Mouse (Mus musculus) spleen, adult 2 months (tissue): ENCODE measurements around the gene Isca2. TPM values are rescaled to one million over a fixed set of nuclear protein-coding genes. Genes with fewer than 3 reads are reported as not detected.

Experiments
- DNase-seq, 2 experiments: peaks; one replicate each; pipeline versions ENCODE4 v3.0.0 to v3.0.0-alpha.2; 2012 to 2021; ENCODE audit warnings: low spot score in 2 of 2, low read depth in 1 of 2
- H3K27ac ChIP-seq: fragments of 200-500 bp; 2 replicates; pipeline ENCODE4 v1.5.1; 2012; ENCODE audit warnings: low read length, inconsistent platforms; ENCODE audit not compliant: insufficient read depth
- H3K27me3 ChIP-seq: fragments of 200-500 bp; 2 replicates; pipeline ENCODE4 v1.6.1; 2012; ENCODE audit warnings: mild to moderate bottlenecking, moderate library complexity, low read length, inconsistent platforms; ENCODE audit not compliant: control insufficient read depth, insufficient read depth
- H3K36me3 ChIP-seq: fragments of 200-500 bp; 2 replicates; pipeline ENCODE4 v1.6.1; 2012; ENCODE audit warnings: mild to moderate bottlenecking, low read length, inconsistent platforms; ENCODE audit not compliant: control insufficient read depth, insufficient read depth
- H3K4me1 ChIP-seq: fragments of 200-500 bp; 2 replicates; pipeline ENCODE4 v1.6.1; 2011; ENCODE audit warnings: inconsistent platforms; ENCODE audit not compliant: control insufficient read depth, insufficient read depth, insufficient read length
- H3K4me3 ChIP-seq: fragments of 200-500 bp; 2 replicates; pipeline ENCODE4 v1.5.1; 2011; ENCODE audit warnings: mild to moderate bottlenecking, inconsistent platforms; ENCODE audit not compliant: insufficient read depth, insufficient read length; ENCODE audit errors: extremely low read depth
- CTCF ChIP-seq: fragments of 200-500 bp; IDR thresholded peaks from 2 replicates; pipeline ENCODE4 v1.5.1; 2011; ENCODE audit warnings: mild to moderate bottlenecking, inconsistent platforms; ENCODE audit not compliant: insufficient read depth, insufficient read length, insufficient replicate concordance; ENCODE audit errors: extremely low read depth
- POLR2A ChIP-seq: fragments of 200-500 bp; IDR thresholded peaks from 2 replicates; pipeline ENCODE4 v1.6.1; 2011; ENCODE audit warnings: low read depth, low read length, inconsistent platforms
- WGBS: fragments of 180-500 bp; shearing (Covaris S2); methylation state at CpG from one replicate; pipeline ENCODE4 v1.1.7; 2018; 5-methylcytosine and 5-hydroxymethylcytosine counted together
- polyA plus RNA-seq: library from polyadenylated mRNA; depleted of rRNA; stranded (reverse); fragments of >200 nt; gene quantifications from 2 replicates; pipeline ENCODE4 v1.2.3, GENCODE M21; 2012

Isca2 gene
- polyA plus RNA-seq, 1 experiment = 28.8 TPM

DNA sequence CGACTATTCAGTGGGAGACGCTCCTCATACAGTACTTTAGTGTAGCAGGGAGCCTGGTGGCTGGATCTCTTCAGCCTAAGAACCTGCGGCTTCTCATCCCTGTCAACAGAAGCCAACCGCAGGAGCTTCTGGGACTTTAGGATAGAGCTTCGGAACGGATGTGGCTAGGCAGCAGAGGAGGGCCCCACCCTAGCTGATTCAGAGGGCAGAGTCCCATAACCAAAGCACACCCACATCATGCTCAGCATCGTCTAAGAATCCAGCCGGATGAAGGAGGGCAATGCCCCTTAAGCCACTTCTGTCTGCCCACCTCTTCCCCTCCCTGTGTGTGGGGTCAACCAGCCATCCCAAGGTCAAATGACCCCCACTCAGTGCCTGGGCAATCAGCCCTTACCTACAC is 21.6 kb downstream of the Isca2 start:
- Histone ChIP-seq H3K27me3 (no peaks in the 10 kb centered on the region), H3K27ac (no peak overlapping the region), H3K4me1 (no peaks in the 10 kb centered on the region), H3K36me3 (no peaks in the 10 kb centered on the region), H3K4me3 (no peak overlapping the region)
- DNase-seq = no peak
- 91% methylated on average over 8 of the region's 8 CpGs for WGBS
- TF ChIP-seq POLR2A (no peak), CTCF (no peak)

DNA sequence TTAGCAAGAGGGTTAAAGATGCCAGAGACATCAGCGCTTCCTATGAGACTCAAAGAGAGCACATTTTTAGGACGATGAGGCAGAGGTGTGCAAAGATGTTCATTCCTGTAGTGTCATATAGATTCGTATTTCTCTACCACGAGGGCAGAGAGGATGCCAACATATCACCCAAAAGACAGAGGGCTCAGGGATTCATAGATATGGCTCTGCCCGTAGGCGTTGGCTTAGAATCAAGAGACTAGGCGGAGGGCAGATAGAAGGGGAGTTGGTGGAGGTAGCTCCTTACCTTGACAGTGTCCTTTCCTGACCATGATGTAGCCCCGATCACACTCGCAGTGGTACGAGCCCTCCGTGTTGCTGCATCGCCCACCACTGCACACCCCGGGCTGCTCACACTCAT is 26.0 kb downstream of the Isca2 start:
- Histone ChIP-seq H3K4me3 (no peak overlapping the region), H3K36me3 (no peaks in the 10 kb centered on the region), H3K27ac (no peak overlapping the region), H3K27me3 (no peaks in the 10 kb centered on the region), H3K4me1 (0 out of 2 replicates have a peak, but pooled peaks cover 2% of the 10 kb centered on the region)
- DNase-seq = no peak
- no peak for TF ChIP-seq CTCF
- no peak for TF ChIP-seq POLR2A
- WGBS = 89% methylated on average over 13 of the region's 13 CpGs

DNA sequence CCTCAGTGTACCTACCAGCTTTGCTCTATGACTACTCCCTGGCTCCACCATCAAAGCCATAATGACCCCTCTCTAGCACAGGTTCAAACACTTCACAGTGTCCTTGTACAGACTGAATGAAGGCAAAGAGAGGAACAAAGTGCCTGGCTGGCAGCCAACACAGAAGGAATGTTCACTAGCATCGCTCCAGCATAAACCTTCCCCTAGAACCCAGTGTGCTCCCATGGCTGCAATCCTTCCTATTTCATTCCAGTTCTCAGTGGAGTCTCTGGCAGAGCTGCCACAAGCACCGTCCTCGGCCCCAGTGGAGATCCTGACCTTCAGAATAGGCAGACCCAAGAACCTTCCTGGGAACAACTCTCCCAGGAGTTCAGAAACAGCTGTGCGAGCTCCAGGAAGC is 27.4 kb downstream of the Isca2 start:
- H3K36me3 ChIP-seq = no peaks in the 10 kb centered on the region
- 72% methylated on average over 4 of the region's 4 CpGs for WGBS
- no peaks in the 10 kb centered on the region for H3K27me3 ChIP-seq
- H3K4me3 ChIP-seq = no peak overlapping the region
- TF ChIP-seq CTCF = no peak
- TF ChIP-seq POLR2A = no peak
- H3K27ac ChIP-seq = no peak overlapping the region
- no peak for DNase-seq
- 0 out of 2 replicates have a peak, but pooled peaks cover 2% of the 10 kb centered on the region for H3K4me1 ChIP-seq

DNA sequence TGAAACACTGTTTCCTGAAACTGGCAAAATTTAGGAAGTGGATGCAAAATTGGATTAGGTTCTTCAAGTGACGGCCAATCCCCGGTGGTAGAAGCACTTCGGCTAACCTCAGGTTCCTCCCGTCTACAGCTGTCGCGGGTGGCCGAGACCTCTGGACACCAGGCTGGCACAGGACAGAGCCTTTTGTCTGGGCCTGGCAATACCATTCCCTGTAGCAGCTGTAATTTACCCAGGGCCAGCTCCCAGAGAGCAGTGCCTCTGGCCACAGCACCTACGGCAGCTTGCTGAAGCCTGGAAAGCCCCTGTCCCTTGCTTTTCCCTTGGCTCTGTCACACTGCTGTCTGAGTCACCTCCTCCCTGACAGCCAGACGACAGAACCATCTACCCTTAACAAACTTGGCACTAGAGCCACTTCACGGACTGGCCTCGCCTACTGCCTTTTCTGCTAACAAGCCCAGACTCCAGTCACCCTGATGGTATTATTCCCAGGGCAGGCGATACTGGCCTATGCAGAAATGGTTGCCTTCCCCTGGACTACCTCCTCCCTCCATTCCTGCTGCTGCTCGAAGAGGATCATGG is 28.6 kb downstream of the Isca2 start:
- 78% methylated on average over 13 of the region's 13 CpGs for WGBS
- Histone ChIP-seq H3K27ac (no peak overlapping the region), H3K4me1 (0 out of 2 replicates have a peak, but pooled peaks cover 2% of the 10 kb centered on the region), H3K4me3 (no peak overlapping the region), H3K36me3 (no peaks in the 10 kb centered on the region), H3K27me3 (no peaks in the 10 kb centered on the region)
- TF ChIP-seq POLR2A (no peak), CTCF (no peak)
- no peak for DNase-seq

DNA sequence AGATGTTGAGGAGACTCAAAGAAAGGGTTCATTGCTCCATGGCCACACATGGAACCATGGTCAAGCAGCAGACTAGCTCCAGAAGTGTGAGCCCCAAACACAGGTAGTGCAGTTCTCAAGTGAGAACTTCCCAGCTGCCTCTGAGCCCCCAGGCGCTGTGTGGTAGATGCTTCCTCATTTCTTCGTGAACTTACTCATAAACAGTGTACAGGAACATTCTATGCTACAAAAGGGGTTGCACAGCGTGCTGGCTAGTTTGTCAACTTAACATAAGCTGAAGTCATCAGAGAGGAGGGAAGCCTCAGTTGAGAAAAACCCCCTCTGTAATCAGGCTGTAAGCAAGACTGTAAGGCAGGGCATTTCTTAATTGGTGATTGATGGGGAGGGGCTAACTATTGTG is 29.6 kb downstream of the Isca2 start:
- no peak for DNase-seq
- Histone ChIP-seq H3K36me3 (no peaks in the 10 kb centered on the region), H3K4me1 (0 out of 2 replicates have a peak, but pooled peaks cover 2% of the 10 kb centered on the region), H3K4me3 (no peak overlapping the region), H3K27ac (0 out of 2 replicates have a peak overlapping the region, but pooled peaks have one; percentile 23), H3K27me3 (no peaks in the 10 kb centered on the region)
- 14% methylated on average over 3 of the region's 3 CpGs for WGBS
- no peak for TF ChIP-seq POLR2A
- TF ChIP-seq CTCF = no peak

DNA sequence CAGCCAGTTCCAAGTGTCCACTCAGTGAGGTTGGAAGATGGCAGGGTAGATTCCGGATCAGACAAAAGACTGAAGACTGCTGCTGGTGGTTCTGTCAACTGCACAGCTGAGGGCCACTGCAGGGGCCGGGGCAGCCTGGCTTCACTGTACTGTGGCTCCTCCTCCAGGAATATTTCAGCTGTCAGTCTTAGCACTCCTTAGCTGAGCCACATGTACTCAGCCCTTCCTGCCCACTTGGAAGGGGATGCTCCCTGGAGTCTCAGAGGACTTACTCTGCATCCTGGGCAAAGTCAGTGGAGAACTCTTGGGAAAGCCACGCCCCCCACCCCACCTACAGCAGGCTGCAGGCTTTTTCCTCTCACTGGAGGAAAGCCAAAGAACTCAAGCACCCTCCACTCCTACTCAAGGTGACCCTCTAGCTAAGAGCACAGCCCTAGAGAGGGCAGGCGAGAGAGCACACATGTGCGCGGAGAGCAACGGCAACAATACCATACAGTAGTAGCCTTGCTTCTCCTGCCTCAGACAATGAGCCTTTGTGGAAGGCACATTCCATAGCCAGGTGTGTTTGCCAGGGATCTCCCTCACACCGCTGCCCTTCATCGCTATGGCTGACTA is 32.3 kb downstream of the Isca2 start:
- Histone ChIP-seq H3K36me3 (no peaks in the 10 kb centered on the region), H3K4me3 (no peak overlapping the region), H3K27ac (no peak overlapping the region), H3K27me3 (no peaks in the 10 kb centered on the region), H3K4me1 (0 out of 2 replicates have a peak, but pooled peaks cover 2% of the 10 kb centered on the region)
- WGBS = 87% methylated on average over 9 of the region's 9 CpGs
- no peak for TF ChIP-seq CTCF
- no peak for TF ChIP-seq POLR2A
- DNase-seq = no peak

DNA sequence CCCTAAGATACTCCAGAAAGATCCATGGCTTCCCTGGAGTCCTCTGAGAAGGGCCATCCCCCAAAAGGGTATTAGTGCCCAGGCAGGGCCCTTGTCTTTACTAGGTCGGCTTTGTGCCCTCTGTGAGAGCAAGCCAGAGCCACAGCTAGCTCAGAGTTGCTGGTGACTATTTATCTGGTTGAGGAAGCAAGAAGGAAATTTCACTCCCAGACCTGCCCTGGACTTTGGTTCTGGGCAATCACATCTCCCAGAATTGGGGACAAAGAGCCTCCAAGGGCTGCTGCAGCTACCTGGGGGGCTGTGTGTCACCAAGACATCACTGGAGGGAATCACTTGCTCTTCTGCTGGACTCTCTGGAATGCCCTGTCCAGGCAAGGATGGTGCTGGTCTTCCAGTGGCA is 33.0 kb downstream of the Isca2 start:
- 0 out of 2 replicates have a peak, but pooled peaks cover 2% of the 10 kb centered on the region for H3K4me1 ChIP-seq
- no peaks in the 10 kb centered on the region for H3K36me3 ChIP-seq
- no peaks in the 10 kb centered on the region for H3K27me3 ChIP-seq
- no peak for DNase-seq
- no peak for TF ChIP-seq POLR2A
- no peak overlapping the region for H3K27ac ChIP-seq
- WGBS = 86% methylated on average over 1 of the region's 1 CpGs
- no peak overlapping the region for H3K4me3 ChIP-seq
